Mouse (Mus musculus): Measurements from ENCODE around the gene Lypla2. TPM values are rescaled to one million over a fixed set of nuclear protein-coding genes. Genes with fewer than 3 reads are reported as not detected.

The Lypla2 gene
- polyA plus RNA-seq, 1 experiment = 63.6 TPM

- DNase-seq (ENCODE audit: low spot score) = no peak
These were observed 735 bp upstream of the Lypla2 start for GRCm38 (mm10) chr4:135972911-135973811.

- no peak for DNase-seq (ENCODE audit: low spot score)
These were observed 446 bp downstream of the Lypla2 start for GRCm38 (mm10) chr4:135971805-135972555.

- no peak for DNase-seq (ENCODE audit: low spot score)
These were observed 1.8 kb downstream of the Lypla2 start for GRCm38 (mm10) chr4:135970585-135970984.

DNA sequence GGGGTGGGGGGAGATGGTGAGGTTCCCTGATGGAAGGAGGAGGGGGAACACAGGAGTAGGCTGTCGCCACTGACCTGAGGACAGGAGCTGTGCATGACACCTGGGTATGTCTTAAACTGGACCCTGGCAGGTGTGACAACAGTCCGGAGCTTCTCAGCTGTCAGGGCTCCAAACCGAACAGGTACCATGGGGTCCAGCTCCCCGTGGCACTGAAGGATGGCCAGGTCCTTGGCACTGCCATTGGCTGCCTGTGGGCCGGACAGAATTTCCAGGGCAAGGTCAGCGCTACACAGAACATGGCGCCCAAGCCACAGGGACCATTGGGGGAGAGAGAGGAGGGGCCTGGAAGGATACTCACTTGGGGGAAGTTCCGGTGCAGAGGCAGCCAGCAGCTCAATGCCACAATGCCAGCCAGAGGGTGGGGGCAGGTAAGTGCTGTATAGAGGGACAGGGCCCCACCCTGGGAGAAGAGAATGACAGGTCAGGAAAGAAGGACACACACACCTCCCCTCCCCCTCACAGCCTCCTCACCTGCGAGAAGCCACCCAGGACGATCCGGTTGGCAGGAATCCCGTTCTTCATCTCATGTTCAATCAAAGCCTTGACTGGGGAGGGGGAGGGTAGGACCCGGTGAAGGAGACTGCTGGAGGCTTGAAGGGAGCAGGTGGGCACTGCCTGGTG, 3.2 kb downstream of the Lypla2 start:
- DNase-seq (ENCODE audit: low spot score) = no peak

- DNase-seq (ENCODE audit: low spot score) = no peak
These were observed 4.1 kb downstream of the Lypla2 start for GRCm38 (mm10) chr4:135968271-135968869.

GRCm38 (mm10) chr4:135967086-135967760, 5.2 kb downstream of the Lypla2 start:
- DNase-seq (ENCODE audit: low spot score) = no peak

- no peak for DNase-seq (ENCODE audit: low spot score)
These were observed 6.1 kb downstream of the Lypla2 start for GRCm38 (mm10) chr4:135966283-135966682.

GRCm38 (mm10) chr4:135965113-135965512, 7.3 kb downstream of the Lypla2 start:
- no peak for DNase-seq (ENCODE audit: low spot score)

DNA sequence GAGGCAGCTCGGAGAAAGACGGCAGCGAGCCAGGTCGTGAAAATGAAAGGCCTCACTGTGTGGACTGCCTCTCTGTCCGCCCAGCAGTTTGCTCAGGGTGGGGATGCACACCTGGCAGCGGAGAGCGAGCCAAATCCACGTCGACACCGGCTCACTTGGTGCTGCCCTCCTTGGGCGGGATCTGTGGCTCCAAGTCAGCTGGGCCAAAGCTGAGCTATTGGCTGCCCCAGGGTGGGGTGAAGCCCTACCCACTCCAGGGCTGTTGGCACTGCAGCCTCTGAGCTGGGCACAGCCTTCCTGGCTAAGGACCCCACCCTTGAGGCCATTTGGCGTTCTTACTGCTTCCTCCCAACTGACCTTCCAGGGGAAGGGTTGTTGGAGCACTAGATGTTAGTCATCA, 8.0 kb downstream of the Lypla2 start:
- DNase-seq (ENCODE audit: low spot score) = peak; percentile 66

DNA sequence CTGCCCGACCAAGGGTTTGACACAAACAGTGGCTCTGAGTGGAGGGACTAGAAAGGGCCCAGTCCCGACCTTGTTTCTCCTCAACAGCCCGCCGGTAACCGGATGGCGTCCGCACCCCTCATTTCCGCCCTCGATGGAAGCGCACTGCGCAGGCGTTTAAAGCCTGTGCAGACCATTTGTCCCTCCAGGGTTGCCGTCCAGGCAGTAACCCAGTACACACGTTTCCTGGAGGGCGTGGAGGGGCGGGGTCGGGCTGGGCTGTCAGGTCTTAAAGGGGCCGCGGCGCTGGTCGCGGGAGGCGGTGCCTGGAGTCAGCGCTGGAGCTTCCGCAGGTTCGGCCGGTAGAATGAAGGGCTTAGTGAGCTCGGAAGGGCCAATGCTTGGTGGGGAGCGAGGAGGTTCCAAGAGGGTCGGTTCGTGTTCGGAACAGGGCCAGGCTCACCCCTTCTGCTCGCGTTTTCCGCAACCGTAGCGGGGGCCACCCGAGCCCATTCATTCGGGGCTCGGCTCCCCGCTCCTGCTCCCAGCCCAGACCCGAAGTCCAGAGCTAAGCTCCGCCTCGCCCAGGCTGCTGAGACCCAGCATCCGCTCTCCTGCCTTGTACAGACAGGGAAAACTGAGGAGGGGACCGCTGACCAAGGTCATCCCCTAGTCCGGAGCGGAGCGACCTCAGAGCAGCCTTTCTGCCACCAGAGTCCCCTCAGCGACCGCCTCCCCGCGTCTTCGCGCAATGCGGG, 8.8 kb downstream of the Lypla2 start, which contains the start of gene Gale:
Gene Gale, plus strand, starts transcription at position 271 of the 737 bp plus-strand sequence.
- DNase-seq (ENCODE audit: low spot score) = peak; percentile 83

- DNase-seq (ENCODE audit: low spot score) = no peak
These were observed 9.5 kb downstream of the Lypla2 start for GRCm38 (mm10) chr4:135962946-135963345.

- no peak for DNase-seq (ENCODE audit: low spot score)
These were observed 10.2 kb downstream of the Lypla2 start for GRCm38 (mm10) chr4:135962198-135962597.

DNA sequence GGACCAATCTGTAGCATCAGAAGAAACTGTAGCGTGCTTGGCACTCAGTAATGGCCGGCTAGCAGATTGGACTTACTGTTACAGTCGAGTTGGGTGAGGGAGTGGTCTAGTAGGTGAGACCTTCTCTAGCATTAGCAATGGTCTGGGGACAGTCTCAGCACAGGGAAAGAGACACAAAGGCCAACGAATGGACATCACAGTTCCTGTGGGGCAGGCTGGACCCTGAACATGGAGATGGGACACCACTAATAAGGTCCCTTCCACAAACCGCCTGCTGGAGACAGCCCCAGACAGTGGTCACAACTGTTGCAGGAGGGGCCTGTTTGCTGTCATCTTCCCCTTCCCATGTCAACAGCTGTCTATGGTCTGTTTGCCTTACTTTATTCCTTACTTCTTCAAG, 10.7 kb downstream of the Lypla2 start:
- DNase-seq (ENCODE audit: low spot score) = no peak

GRCm38 (mm10) chr4:135960717-135961116, 11.7 kb downstream of the Lypla2 start:
- DNase-seq (ENCODE audit: low spot score) = no peak

DNA sequence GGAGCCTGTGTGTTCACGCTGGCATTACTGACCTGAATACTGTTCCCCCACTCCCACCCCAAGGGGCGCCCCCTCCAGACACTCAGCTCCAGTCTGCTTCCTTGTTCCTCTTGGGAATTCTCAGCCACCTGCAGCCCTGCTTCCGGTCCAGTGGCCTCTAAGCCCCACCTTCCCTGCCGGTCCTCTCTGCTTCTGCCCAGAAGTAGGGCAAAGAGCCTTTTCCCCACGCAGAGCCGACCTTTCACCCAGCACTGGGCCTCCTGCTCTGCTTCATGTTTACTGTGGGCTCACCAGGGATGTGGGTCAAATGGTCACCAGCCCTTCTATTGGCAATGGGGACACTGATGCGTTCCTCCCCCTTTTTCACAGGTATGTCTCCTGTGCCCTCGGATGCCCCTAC, 14.1 kb downstream of the Lypla2 start:
- no peak for DNase-seq (ENCODE audit: low spot score)

DNA sequence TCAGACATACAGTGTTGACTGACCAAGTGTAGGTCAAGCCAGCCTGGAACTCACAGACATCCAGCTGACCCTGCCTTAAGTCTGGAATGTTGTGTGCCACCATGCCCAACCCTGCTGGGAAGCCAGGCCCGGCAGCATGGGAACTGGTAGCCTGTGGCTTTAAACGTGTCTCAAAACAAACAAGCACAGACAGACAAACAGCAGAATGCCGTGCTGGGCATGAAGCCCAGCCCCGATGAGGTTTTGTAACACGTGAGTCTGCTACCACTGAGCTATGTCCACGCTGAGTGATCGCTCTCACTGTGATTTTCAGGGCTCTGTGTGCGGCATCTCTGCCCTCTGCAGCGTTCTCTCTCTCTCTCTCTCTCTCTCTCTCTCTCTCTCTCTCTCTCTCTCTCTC, 16.5 kb downstream of the Lypla2 start:
- DNase-seq (ENCODE audit: low spot score) = peak; percentile 23

DNA sequence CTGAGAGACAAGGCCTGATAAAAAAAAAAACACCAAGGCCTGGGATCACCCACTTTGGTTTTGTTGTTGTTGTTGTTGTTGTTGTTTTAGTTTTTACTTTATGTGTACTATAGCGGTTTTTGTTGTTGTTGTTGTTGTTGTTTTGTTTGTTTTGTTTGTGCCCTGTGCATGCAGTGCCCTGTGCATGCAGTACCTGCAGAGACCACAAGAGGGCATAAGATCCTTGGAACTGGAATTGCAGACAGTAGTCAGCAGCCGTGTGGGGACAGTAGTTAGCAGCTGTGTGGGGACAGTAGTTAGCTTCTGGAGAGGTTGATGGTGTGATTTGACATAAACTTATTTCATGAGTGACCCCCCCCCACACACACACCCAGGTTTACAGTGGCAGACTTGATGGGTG, 18.2 kb downstream of the Lypla2 start:
- DNase-seq (ENCODE audit: low spot score) = no peak

DNA sequence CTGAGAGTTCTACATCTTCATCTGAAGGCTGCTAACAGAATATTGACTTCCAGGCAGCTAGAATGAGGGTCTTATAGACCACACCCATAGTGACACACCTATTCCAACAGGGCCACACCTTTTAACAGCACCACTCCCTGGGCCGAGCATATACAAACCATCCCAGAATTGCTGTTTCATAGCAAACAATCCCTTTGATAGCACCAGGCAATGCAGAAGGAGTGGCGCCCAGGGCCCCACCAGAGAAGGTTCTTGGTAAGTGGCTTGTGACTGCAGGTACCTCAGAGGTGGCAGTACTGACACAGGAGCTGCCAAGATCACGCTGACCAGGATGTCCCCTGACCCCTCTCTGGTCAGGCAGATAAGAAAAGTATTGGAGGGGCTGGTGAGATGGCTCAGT, 19.2 kb downstream of the Lypla2 start:
- DNase-seq (ENCODE audit: low spot score) = no peak

DNA sequence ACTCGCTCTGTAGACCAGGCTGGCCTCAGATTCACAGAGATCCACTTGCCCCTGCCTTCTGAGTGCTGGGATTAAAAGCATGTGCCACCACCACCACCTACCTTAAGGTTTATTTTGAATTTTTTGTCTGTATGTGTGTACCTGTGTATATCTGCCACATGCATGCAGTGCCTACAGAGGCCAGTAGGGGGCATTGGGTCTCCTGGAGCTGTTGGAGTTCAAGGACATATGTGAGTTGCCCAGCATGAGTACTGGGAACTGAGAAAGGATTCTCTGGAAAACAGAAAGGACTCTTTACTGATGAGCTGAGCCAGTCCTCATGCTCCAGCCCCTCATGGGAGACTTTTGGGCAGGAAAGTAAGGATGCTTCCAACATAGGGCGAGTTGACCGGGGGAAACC, 20.9 kb downstream of the Lypla2 start:
- DNase-seq (ENCODE audit: low spot score) = no peak

DNA sequence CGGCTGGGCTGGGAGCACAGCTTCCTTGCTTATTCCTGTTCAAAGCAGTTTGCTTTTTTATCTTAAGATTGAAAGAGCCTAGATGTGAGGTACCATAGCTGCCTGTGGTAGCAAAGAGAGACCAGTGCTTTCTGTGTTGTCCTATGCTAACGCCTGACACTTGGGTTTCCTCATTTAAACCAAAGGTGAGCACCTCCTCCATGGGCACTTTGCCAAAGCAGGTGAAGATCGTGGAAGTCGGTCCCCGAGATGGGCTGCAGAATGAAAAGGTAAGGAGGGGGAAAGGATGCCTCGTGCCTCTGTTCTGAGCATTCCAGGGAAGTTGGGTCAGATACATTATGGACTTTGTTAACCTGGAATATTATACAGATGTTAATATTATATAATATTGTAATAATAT, 22.1 kb downstream of the Lypla2 start:
- DNase-seq (ENCODE audit: low spot score) = no peak

- no peak for DNase-seq (ENCODE audit: low spot score)
These were observed 22.5 kb downstream of the Lypla2 start for GRCm38 (mm10) chr4:135949911-135950310.
